Mouse (Mus musculus) kidney, embryonic 14.5 days (tissue): Measurements from ENCODE around the gene Ank3. TPM values are rescaled to one million over a fixed set of nuclear protein-coding genes. Genes with fewer than 3 reads are reported as not detected.

Experiments
- ATAC-seq: fragments of 200-750 bp; cut with Nextera tagmentation; 2 replicates; pipeline ENCODE4 v1.8.0; 2017; ENCODE audit warnings: moderate number of reproducible peaks, mild to moderate bottlenecking, moderate TSS enrichment, moderate library complexity; ENCODE audit not compliant: low FRiP score, low TSS enrichment
- H3K27ac ChIP-seq: fragments of 300-500 bp; sonication (generic); 2 replicates; pipeline ENCODE4 v1.5.1; 2014; ENCODE audit warnings: low read depth, mild to moderate bottlenecking, low read length, moderate library complexity, mixed read lengths
- H3K27me3 ChIP-seq: fragments of 300-500 bp; sonication (generic); 2 replicates; pipeline ENCODE4 v1.6.1; 2014; ENCODE audit warnings: mild to moderate bottlenecking, low read length; ENCODE audit not compliant: control insufficient read depth, insufficient read depth
- H3K36me3 ChIP-seq: fragments of 300-500 bp; sonication (generic); 2 replicates; pipeline ENCODE4 v1.6.1; 2014; ENCODE audit warnings: low read length, mixed read lengths; ENCODE audit not compliant: control insufficient read depth, insufficient read depth
- H3K4me1 ChIP-seq: fragments of 300-500 bp; sonication (generic); 2 replicates; pipeline ENCODE4 v1.6.1; 2014; ENCODE audit warnings: low read length, mixed read lengths; ENCODE audit not compliant: control insufficient read depth, insufficient read depth
- H3K4me2 ChIP-seq: fragments of 300-500 bp; sonication (generic); replicated peaks from 2 replicates; pipeline ENCODE4 v1.6.1; 2014; ENCODE audit warnings: low read depth, mild to moderate bottlenecking, low read length
- H3K4me3 ChIP-seq: fragments of 300-500 bp; sonication (generic); 2 replicates; pipeline ENCODE4 v1.5.1; 2014; ENCODE audit warnings: mild to moderate bottlenecking, low read length
- H3K9ac ChIP-seq: fragments of 300-500 bp; sonication (generic); 2 replicates; pipeline ENCODE4 v1.6.1; 2014; ENCODE audit warnings: low read depth, mild to moderate bottlenecking, low read length, moderate library complexity
- H3K9me3 ChIP-seq: fragments of 300-500 bp; sonication (generic); 2 replicates; pipeline ENCODE4 v1.6.1; 2016; ENCODE audit warnings: low read length; ENCODE audit not compliant: control insufficient read depth
- WGBS: fragments of 180-500 bp; shearing (Covaris S2); extraction: QIAGEN DNeasy Blood & Tissue Kit; methylation state at CpG from one replicate; pipeline ENCODE4 v1.1.7; 2014; 5-methylcytosine and 5-hydroxymethylcytosine counted together
- polyA plus RNA-seq: library from polyadenylated mRNA; unstranded; fragments of >200 nt; fragmentation: Nextera tagmentation; extraction: Ambion mirVana; gene quantifications from 2 replicates; pipeline ENCODE4 v1.2.1, GENCODE M21; 2014

Ank3 gene
- polyA plus RNA-seq, 1 experiment from 2014 or later = 48.9 TPM

DNA sequence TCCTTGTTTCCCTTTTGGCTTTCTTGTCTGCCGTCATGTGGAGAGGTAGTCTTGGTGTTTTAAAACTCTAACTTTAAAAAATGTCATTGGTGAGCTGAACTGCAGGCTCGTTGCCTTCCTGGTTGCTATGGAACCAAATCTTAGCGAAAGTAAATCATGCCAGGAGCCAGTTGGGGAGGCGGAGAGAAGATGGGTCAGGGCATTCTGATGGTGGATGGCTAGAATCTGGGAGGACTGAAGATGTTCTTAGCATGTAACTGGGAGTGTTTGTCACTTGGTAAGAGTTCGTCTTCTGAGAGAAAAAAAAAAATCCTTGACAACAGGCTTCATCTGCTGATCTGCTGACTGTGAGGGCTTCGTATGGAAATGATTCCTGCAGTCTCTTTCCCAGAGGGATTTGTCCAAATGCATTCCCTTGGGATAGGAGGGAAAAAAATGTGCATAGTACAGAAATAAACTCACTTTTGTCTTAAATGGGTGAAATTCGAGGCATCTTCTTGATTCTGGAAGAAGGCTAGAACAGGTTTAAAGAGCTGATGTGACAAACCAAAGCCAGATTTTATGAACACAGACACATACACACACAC is 232.3 kb downstream of the Ank3 start:
- Histone ChIP-seq H3K4me1 (no peaks in the 10 kb centered on the region), H3K27ac (no peak overlapping the region), H3K36me3 (no peaks in the 10 kb centered on the region), H3K4me2 (no peak overlapping the region), H3K9ac (no peak overlapping the region), H3K4me3 (no peak overlapping the region), H3K9me3 (no peaks in the 10 kb centered on the region), H3K27me3 (no peaks in the 10 kb centered on the region)
- ATAC-seq = no peak
- WGBS = 46% methylated on average over 7 of the region's 7 CpGs

GRCm38 (mm10) chr10:69632885-69633284 is 234.3 kb downstream of the Ank3 start:
- H3K9me3 ChIP-seq = no peaks in the 10 kb centered on the region
- ATAC-seq = no peak
- no peak overlapping the region for H3K4me2 ChIP-seq
- no peak overlapping the region for H3K4me3 ChIP-seq
- H3K27me3 ChIP-seq = no peaks in the 10 kb centered on the region
- peaks cover under 1% of the 10 kb centered on the region; the same call in 1 of the 2 replicates for H3K4me1 ChIP-seq
- no peak overlapping the region for H3K27ac ChIP-seq
- H3K36me3 ChIP-seq = no peaks in the 10 kb centered on the region
- H3K9ac ChIP-seq = no peak overlapping the region
- WGBS = 89% methylated on average over 8 of the region's 8 CpGs

GRCm38 (mm10) chr10:69634891-69635290 is 236.3 kb downstream of the Ank3 start:
- WGBS = 78% methylated on average over 5 of the region's 5 CpGs
- Histone ChIP-seq H3K36me3 (no peaks in the 10 kb centered on the region), H3K27me3 (no peaks in the 10 kb centered on the region), H3K9me3 (no peaks in the 10 kb centered on the region), H3K4me2 (no peak overlapping the region), H3K4me3 (no peak overlapping the region), H3K27ac (no peak overlapping the region), H3K4me1 (peaks cover 5% of the 10 kb centered on the region; the same call in 1 of the 2 replicates), H3K9ac (no peak overlapping the region)
- no peak for ATAC-seq

- no peaks in the 10 kb centered on the region for H3K9me3 ChIP-seq
- H3K36me3 ChIP-seq = no peaks in the 10 kb centered on the region
- no peak for ATAC-seq
- no peaks in the 10 kb centered on the region for H3K27me3 ChIP-seq
- H3K4me1 ChIP-seq = peaks cover 5% of the 10 kb centered on the region; the same call in 1 of the 2 replicates
- no peak overlapping the region for H3K27ac ChIP-seq
- no peak overlapping the region for H3K4me2 ChIP-seq
- H3K4me3 ChIP-seq = no peak overlapping the region
- 39% methylated on average over 11 of the region's 11 CpGs for WGBS
- no peak overlapping the region for H3K9ac ChIP-seq
Observed at GRCm38 (mm10) chr10:69635910-69636656, 237.5 kb downstream of the Ank3 start.

GRCm38 (mm10) chr10:69639138-69639537 is 240.6 kb downstream of the Ank3 start:
- no peaks in the 10 kb centered on the region for H3K27me3 ChIP-seq
- no peak overlapping the region for H3K9ac ChIP-seq
- H3K4me2 ChIP-seq = no peak overlapping the region
- ATAC-seq = no peak
- H3K4me1 ChIP-seq = peaks cover 5% of the 10 kb centered on the region; the same call in 1 of the 2 replicates
- no peak overlapping the region for H3K27ac ChIP-seq
- WGBS = 91% methylated on average over 6 of the region's 6 CpGs
- H3K36me3 ChIP-seq = no peaks in the 10 kb centered on the region
- no peaks in the 10 kb centered on the region for H3K9me3 ChIP-seq
- H3K4me3 ChIP-seq = no peak overlapping the region

DNA sequence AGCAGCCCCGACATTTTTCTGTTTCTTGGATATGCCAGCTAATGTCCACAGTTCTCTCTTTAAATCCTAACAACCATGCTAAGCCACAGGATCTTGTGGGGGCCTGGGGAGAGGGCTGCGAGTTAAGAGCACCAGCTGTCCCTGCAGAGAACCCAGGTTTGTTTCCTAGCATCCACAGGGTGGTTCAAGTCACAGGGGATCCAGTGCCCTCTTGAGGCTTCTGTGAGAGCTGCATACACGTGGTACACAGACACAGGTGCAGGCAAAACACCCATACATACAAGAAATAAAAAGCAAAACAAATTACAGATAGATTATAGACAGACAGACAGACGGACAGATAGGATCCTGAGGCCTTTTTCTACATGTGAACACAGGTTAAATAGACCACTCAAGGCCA is 242.0 kb downstream of the Ank3 start:
- WGBS = 79% methylated on average over 4 of the region's 4 CpGs

DNA sequence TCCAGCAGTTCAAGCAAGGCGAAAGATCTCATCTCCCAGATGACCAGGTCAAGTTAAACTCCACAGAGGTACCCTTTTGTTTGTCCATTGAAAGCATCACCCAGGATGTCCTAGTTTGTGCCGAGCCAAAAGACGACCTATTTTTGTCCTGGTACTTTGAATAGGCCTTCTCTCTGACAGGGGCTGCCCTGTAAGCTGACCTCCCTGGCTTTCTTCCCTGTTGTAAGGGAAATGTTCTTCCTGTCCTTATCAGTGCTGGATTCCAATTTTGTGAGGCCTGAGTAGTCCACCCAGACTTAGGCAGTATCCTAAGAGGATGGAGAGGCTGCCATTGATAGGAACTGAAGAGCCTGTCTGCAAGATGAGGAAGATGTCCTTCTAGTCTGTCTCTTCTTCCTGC is 244.9 kb downstream of the Ank3 start:
- no peak overlapping the region for H3K4me3 ChIP-seq
- H3K27ac ChIP-seq = no peak overlapping the region
- H3K9ac ChIP-seq = no peak overlapping the region
- no peaks in the 10 kb centered on the region for H3K27me3 ChIP-seq
- no peak overlapping the region for H3K4me2 ChIP-seq
- no peaks in the 10 kb centered on the region; the same call in 1 of the 2 replicates for H3K4me1 ChIP-seq
- ATAC-seq = no peak
- 61% methylated on average over 3 of the region's 3 CpGs for WGBS
- H3K9me3 ChIP-seq = no peaks in the 10 kb centered on the region
- no peaks in the 10 kb centered on the region for H3K36me3 ChIP-seq

More for the DNA sequence above, 242.0 kb downstream of the Ank3 start:
- no peak overlapping the region for H3K9ac ChIP-seq
- no peaks in the 10 kb centered on the region for H3K9me3 ChIP-seq
- H3K27ac ChIP-seq = no peak overlapping the region
- no peak for ATAC-seq
- H3K4me1 ChIP-seq = peaks cover 5% of the 10 kb centered on the region; the same call in 1 of the 2 replicates
- no peaks in the 10 kb centered on the region for H3K36me3 ChIP-seq
- H3K27me3 ChIP-seq = no peaks in the 10 kb centered on the region
- H3K4me3 ChIP-seq = no peak overlapping the region
- H3K4me2 ChIP-seq = no peak overlapping the region

- H3K4me3 ChIP-seq = no peak overlapping the region
- no peaks in the 10 kb centered on the region for H3K4me1 ChIP-seq
- no peak overlapping the region for H3K9ac ChIP-seq
- H3K4me2 ChIP-seq = no peak overlapping the region
- no peak for ATAC-seq
- 87% methylated on average over 6 of the region's 6 CpGs for WGBS
- H3K36me3 ChIP-seq = no peaks in the 10 kb centered on the region
- H3K27me3 ChIP-seq = no peaks in the 10 kb centered on the region
- no peak overlapping the region for H3K27ac ChIP-seq
- no peaks in the 10 kb centered on the region for H3K9me3 ChIP-seq
Observed at GRCm38 (mm10) chr10:69643986-69644385, 245.4 kb downstream of the Ank3 start.

GRCm38 (mm10) chr10:69645311-69645802 is 246.8 kb downstream of the Ank3 start:
- Histone ChIP-seq H3K9me3 (no peaks in the 10 kb centered on the region), H3K9ac (no peak overlapping the region), H3K36me3 (no peaks in the 10 kb centered on the region), H3K4me3 (no peak overlapping the region), H3K4me2 (no peak overlapping the region), H3K27me3 (no peaks in the 10 kb centered on the region), H3K4me1 (peaks cover 6% of the 10 kb centered on the region), H3K27ac (no peak overlapping the region)
- 92% methylated on average over 5 of the region's 5 CpGs for WGBS
- no peak for ATAC-seq
